Mouse (Mus musculus): ENCODE measurements at regions not wholly inside any gene's neighbourhood (a gene's known extent, or its start where the extent isn't known, plus 50 kb on each side); places are given as distances from the start of the nearest gene placed in this dataset.

GRCm38 (mm10) chr10:99902280-99903231 lies 112.9 kb upstream of the Kitl start:
- DNase-seq (ENCODE audit: low spot score), result no peak

DNA sequence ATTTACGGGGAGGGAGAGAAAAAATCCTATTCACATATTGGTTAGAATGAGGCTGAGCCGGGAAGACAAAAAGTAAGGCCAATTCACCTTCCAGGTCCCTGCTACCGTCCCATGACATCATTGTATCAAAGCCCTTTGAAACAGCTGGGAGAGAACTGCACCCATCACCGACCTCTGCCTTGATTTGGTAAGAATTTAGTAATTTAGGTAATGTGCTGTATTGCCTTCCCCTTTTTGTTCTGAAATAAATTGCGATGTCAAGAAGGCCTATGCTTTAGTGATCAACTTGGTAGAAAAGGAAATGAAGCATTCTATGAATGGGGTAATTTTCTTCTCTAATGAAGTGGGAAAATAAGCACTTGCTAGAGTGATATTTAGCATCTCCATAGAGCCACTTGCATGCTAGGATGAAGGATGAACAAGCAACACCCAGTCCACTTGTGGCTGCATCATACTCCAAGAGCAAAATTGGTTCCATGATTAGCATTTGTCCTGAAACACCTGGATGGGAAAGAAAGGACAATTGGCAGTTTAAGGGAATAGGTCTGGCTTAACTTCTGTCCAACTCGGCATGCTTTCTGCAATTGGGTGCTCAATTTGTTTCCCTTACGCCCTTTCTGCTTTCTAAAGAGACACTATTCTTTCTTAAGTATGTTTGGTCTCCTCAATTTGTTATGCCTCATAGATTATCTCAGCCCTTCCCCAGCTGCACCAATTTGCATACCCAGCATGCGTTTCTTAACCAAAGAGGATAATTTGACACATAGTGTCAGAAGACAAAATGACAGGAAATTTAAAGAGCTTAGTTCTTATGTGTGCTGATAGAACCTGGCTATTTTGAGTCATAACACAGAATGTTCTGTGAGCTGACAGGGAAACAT lies 114.2 kb upstream of the Kitl start:
- no peak for DNase-seq (ENCODE audit: low spot score)

DNA sequence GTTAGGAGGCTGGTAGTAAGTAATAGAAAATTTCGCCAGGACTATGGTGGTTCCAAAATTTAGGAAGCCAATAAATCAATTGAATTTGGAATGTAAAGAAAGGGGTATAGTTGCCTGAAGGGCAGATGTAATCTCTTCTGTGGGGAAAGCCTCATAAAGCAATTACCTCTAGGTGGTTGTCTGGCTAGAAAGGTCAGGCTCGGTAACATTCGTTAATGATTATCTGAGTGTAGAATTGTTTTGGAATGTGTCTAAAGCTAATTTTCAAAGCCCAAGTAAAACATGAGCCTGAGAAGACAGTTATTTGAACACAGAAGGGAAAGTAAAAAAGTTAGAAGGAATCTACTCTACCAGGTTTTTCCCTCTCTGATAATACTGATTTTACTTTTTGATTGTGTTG lies 121.4 kb upstream of the Kitl start:
- no peak for DNase-seq (ENCODE audit: low spot score)

GRCm38 (mm10) chr10:99891899-99892298 lies 123.5 kb upstream of the Kitl start:
- DNase-seq (ENCODE audit: low spot score), result no peak

DNA sequence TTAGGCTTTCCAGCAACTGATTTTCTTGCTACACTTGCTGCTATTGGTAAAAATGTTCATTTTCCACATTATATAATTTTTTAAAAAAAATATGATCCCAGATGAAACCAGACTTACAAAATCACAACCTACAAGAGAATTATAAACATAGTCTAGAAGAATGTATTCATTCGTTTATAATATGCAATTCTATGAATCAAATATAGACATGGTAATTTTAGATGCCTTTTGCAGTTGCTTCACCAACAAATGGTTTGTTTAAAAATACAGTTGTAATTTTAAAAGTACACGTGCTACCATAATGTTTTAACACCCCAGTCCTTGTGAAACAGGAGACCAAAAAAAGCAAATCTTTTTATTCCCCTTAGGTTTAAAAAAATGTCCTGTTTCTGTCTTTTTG lies 122.4 kb upstream of the Csl start:
- no peak for DNase-seq (ENCODE audit: low spot score)

GRCm38 (mm10) chr10:99879362-99879761 lies 119.9 kb upstream of the Csl start:
- no peak for DNase-seq (ENCODE audit: low spot score)

DNA sequence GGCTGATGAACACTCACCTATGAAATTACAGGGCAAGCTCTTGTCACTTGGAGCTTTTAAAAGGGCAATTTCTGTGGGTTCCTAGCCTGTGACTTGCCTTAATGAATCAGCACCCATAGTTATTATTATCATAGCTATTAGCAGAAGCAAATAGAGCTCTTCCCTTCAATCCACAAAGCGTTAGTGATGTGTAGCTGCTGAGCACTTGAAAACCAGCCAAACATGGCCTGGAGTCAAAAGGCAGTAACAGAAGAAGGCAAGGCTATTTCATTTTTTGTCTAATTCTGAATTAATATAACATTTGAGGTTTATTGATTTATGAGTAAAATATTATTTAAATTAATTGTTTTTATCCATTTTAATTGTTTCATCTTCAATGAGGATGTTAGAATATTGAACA lies 105.3 kb upstream of the Csl start:
- DNase-seq (ENCODE audit: low spot score), result no peak

- DNase-seq (ENCODE audit: low spot score), result no peak
Observed at GRCm38 (mm10) chr10:99860322-99861089, 101.0 kb upstream of the Csl start.

DNA sequence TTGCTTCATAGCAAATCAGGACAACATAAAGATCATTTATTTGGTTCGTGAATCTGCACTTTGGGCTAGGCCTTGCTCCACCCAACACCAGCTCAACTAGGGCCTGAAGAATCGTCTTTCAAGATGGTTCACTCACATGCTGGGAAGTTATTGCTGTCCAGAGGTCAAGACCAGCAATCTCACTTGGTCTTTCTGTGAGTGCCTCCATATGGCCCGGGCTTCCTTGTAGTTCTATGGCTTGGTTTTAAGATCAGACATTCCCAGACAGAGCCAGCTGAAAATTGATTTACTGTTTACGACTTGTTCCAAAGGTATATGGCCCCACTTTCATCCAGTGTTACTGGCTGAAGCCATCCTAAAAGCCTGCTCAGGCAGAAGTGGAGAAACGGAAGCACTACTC lies 84.7 kb upstream of the Csl start:
- DNase-seq (ENCODE audit: low spot score), result no peak

- DNase-seq (ENCODE audit: low spot score), result no peak
Observed at GRCm38 (mm10) chr10:99841167-99841843, 81.8 kb upstream of the Csl start.

GRCm38 (mm10) chr10:99840179-99840876 lies 80.9 kb upstream of the Csl start:
- peak; percentile 1 for DNase-seq (ENCODE audit: low spot score)

- no peak for DNase-seq (ENCODE audit: low spot score)
Observed at GRCm38 (mm10) chr10:99836835-99837412, 77.5 kb upstream of the Csl start.

- DNase-seq (ENCODE audit: low spot score), result no peak
Observed at GRCm38 (mm10) chr10:99834905-99835633, 75.6 kb upstream of the Csl start.

- no peak for DNase-seq (ENCODE audit: low spot score)
Observed at GRCm38 (mm10) chr10:99829974-99830373, 70.5 kb upstream of the Csl start.

- no peak for DNase-seq (ENCODE audit: low spot score)
Observed at GRCm38 (mm10) chr10:99827476-99827875, 68.0 kb upstream of the Csl start.

GRCm38 (mm10) chr10:99825881-99826280 lies 66.4 kb upstream of the Csl start:
- no peak for DNase-seq (ENCODE audit: low spot score)

DNA sequence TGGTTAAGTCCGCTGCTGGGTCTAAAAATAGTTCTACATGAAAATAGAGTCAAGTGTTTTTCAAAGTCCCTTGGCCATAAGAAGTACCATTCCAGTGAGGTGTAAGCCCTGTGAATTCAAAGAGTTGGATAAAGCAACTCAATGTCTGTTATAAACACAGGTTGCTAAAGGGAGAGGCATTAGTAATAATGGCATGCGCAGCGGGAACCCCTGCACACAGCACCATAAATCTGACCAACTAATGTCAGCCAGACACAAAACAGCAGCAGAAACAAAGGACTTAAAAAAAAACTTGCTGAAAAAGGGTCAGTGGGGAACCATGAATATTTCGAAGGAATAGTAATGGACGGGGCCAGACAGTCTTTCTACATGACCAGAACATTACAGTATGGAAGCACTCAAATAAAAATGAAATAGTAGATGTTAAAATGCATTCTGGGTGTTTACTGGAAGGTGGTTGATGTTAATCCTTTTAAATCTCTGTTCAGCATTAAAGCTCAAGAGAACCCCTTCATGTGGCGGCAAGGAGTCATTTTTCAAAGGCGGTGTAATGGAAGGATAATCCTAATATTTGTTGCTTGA lies 52.7 kb upstream of the Csl start:
- no peak for DNase-seq (ENCODE audit: low spot score)

- DNase-seq (ENCODE audit: low spot score), result no peak
Observed at GRCm38 (mm10) chr10:99811430-99811829, 52.0 kb upstream of the Csl start.
